Comparison of ENCODE assay signal across 17 mouse cellular contexts in genomic region chr16:9016040-9016761, GRCm38 (mm10).
A peak's percentile ranks its signal among the peaks of the same experiment; 100 is the strongest.
DNase-seq lines count a peak whose midpoint lies in the region; ATAC-seq and TF ChIP-seq lines count a peak whose summit lies in the region.
"Had no signal": no experiment of that assay in that cellular context is flagged by ENCODE, and none has a peak within 500 bp of the region (broad histone marks: within the 10 kb centered on the region; RNA-seq: fewer than 3 reads in every experiment).

No protein-coding gene starts in this region.

- TF ChIP-seq CTCF in lung, adult 2 months (IDR thresholded peaks at IDR 0.05; ENCODE audit: insufficient read depth, low read length): no peak

- H3K4me2 ChIP-seq in lung, embryonic 15.5 days: peak overlapping the region; percentile 51
- H3K4me2 ChIP-seq: limb, embryonic 12.5 days had no signal

- H3K27ac ChIP-seq in heart, embryonic 10.5 days: peak overlapping the region; percentile 25; the same call in 1 of the 2 replicates
- H3K27ac ChIP-seq in lung, embryonic 15.5 days: peak overlapping the region; percentile 66
- H3K27ac ChIP-seq: embryonic facial prominence, embryonic 10.5 days; hindbrain, postnatal 0 days; limb, embryonic 12.5 days; midbrain, embryonic 10.5 days; stomach, postnatal 0 days had no signal

- 0 out of 2 replicates have a peak, but pooled peaks cover 4% of the 10 kb centered on the region for H3K27me3 ChIP-seq in heart, embryonic 10.5 days (ENCODE audit: insufficient read depth, poor library complexity, severe bottlenecking)
- no peaks in the 10 kb centered on the region for H3K27me3 ChIP-seq in lung, embryonic 15.5 days
- H3K27me3 ChIP-seq: limb, embryonic 12.5 days had no signal

- no peaks in the 10 kb centered on the region for H3K36me3 ChIP-seq in heart, embryonic 10.5 days
- H3K36me3 ChIP-seq in lung, embryonic 15.5 days: no peaks in the 10 kb centered on the region
- H3K36me3 ChIP-seq: embryonic facial prominence, embryonic 10.5 days; limb, embryonic 12.5 days; midbrain, embryonic 10.5 days had no signal

- peaks cover 10% of the 10 kb centered on the region; the same call in 1 of the 2 replicates for H3K4me1 ChIP-seq in heart, embryonic 10.5 days
- H3K4me1 ChIP-seq in lung, embryonic 15.5 days: no peaks in the 10 kb centered on the region
- H3K4me1 ChIP-seq in lung, adult 2 months (ENCODE audit: control insufficient read depth, insufficient read depth, low read length): no peaks in the 10 kb centered on the region
- H3K4me1 ChIP-seq: limb, embryonic 12.5 days had no signal

- peak; percentile 44 for ATAC-seq in lung, embryonic 15.5 days (ENCODE audit: borderline replicate concordance, extremely low read depth, low FRiP score, low TSS enrichment)
- no peak for ATAC-seq in cerebellum, adult (ENCODE audit: insufficient number of reproducible peaks, low FRiP score, low TSS enrichment)
- ATAC-seq: hindbrain, postnatal 0 days had no signal

- H3K4me3 ChIP-seq in heart, embryonic 10.5 days: peak overlapping the region; percentile 24; the same call in 1 of the 2 replicates
- peak overlapping the region; percentile 22 for H3K4me3 ChIP-seq in lung, embryonic 15.5 days
- no peak overlapping the region for H3K4me3 ChIP-seq in lung, adult 2 months (replicated peaks; ENCODE audit: extremely low read depth, low read depth, low read length)
- H3K4me3 ChIP-seq: embryonic facial prominence, embryonic 10.5 days; limb, embryonic 12.5 days; midbrain, embryonic 10.5 days had no signal

- DNase-seq in heart, embryonic 10.5 days (ENCODE audit: low spot score): no peak
- no peak for DNase-seq in heart, adult 18-20 months
- DNase-seq in lung, adult 2 months: no peak
- DNase-seq in ES-CJ7 (ENCODE audit: low read depth, low spot score): peak; percentile 53
- peak; percentile 15 for DNase-seq in lung, postnatal 36 days
- DNase-seq: cerebellum, postnatal 10 days; heart, adult 11 months; kidney, adult 2 months; right cerebral cortex, adult 18-20 months; spleen, adult 18-20 months had no signal

- TF ChIP-seq POLR2A in lung, adult 2 months (IDR thresholded peaks at IDR 0.05; ENCODE audit: borderline replicate concordance, extremely low read depth, low read depth, low read length): no peak

- no peaks in the 10 kb centered on the region for H3K9me3 ChIP-seq in heart, embryonic 10.5 days
- H3K9me3 ChIP-seq in lung, embryonic 15.5 days: no peaks in the 10 kb centered on the region
- H3K9me3 ChIP-seq: embryonic facial prominence, embryonic 10.5 days; limb, embryonic 12.5 days; midbrain, embryonic 10.5 days had no signal

- 61% methylated on average over 13 of the region's 13 CpGs for WGBS in heart, embryonic 10.5 days
- 46% methylated on average over 13 of the region's 13 CpGs for WGBS in lung, embryonic 15.5 days
- whole genome bisulfite sequencing in lung, adult 2 months: 63% methylated on average over 13 of the region's 13 CpGs

- no peak overlapping the region for H3K9ac ChIP-seq in lung, embryonic 15.5 days
- H3K9ac ChIP-seq: limb, embryonic 12.5 days had no signal

Comparison
In these comparisons a context has a peak if more than half of its experiments do, and no peak if none do; other contexts are left out.
1. DNase-seq: peak in ES-CJ7 (single experiment) and lung, postnatal 36 days (single experiment); none in heart, embryonic 10.5 days (single experiment), heart, adult 18-20 months (0 of 2) and lung, adult 2 months (single experiment).